Mouse (Mus musculus) T-helper 1 cell (primary cell): ENCODE results near the gene Ccer2.

Source experiments
- in situ Hi-C: fragments of 300-600 bp; cut with MboI, MseI; formaldehyde crosslinking; loops from one replicate; pipeline ENCODE4 v1.15.1; 2025; ENCODE audit warnings: high pct_unique_total_duplicates

The Ccer2 gene

DNA sequence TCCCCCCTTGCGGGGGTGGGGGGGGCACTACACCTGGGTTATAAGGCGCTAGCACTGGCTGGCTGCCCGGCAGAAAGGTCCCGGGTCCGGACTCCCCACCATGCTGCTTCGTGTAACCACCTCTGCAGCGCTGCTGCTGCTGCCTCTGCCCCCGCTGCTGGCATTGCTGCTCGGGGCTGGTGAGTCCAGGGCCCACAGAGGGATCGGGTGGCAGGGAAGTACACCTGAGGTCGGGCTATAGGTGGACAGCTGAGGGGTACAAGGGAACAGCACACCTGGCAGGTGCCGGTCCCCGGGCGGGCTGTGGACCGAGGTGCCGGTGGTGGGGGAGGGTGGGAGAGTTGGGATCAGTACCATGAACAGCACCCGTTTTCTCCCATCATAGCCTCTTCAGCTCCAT lies at the start of gene Ccer2:
TSS of gene Ccer2 (plus strand) at position 96 of the 400 bp plus-strand sequence.
- in situ Hi-C loops, result no loop called here

DNA sequence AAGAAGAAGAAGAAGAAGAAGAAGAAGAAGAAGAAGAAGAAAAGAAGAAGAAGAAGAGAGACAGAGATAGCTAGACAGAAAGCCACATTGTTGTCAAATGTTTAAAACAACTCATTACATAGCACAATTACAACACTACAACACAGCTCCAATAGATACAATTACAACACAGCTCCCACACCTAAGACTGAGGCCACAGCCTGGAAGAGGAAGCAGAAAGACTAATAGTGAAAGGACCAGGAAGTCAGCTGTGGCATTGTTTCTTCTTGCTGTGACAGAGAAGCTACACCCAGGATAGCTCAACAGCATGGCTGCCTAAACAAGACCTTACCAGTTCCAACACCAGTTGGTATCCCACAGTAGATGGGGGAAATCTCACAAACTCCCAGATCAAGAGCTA lies 46.5 kb upstream of the Ccer2 start:
- in situ Hi-C loops, result no loop called here

DNA sequence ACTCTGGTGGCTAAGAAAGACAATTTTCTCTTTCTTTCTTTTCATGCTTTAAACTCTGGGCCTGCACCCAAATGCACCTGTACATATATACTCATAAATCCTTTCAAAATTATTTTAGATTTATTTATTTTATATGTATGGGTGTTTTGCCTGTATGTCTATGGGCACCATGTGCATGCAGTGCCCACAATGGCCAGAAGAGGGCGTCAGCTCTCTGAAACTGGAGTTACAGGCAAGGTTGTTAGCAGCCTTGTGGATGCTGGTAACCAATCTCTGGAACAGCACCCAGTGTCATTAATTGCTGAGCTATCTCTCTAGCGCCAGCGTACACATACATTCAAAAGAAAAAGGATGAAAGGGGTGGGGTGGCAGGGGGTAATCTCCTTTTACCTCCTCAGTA lies 45.0 kb upstream of the Ccer2 start:
- in situ Hi-C loops, result no loop called here

DNA sequence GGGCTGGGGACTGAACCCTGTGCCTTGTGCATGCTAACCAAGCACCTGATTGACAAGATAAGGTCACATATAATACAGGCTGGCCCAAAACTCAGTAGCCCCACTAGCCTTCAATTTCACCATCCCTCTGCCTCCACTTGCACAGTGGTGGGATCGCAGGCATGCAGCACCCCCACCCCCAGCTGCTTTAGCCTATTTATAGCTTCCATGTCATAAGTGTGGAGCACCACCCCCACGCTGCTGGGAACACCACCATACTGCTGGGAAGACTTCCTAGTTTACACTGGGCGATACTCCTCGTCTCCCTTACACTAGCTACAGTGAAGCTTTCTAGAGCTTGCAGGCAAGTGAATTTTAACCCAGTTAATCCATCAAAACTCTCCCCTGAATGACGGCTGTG lies 41.3 kb upstream of the Ccer2 start:
- in situ Hi-C loops, result no loop called here

DNA sequence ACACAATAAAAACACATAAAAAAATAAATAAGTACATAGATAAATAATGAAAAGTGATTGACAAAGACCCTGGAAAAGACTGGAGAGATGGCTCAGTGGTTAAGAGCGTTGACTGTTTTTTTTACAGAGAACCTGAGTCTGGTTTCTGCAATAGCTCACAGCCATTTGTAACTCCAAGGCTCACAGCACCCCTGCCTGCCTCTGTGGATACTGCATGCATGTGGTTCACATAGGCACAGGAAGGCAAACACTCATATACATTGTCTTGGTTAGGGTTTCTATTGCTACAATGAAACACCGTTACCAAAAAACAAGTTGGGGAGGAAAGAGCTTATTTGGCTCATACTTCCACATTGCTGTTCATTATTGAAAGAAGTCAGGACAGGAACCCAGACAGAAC lies 40.4 kb upstream of the Ccer2 start:
- in situ Hi-C loops, result no loop called here

DNA sequence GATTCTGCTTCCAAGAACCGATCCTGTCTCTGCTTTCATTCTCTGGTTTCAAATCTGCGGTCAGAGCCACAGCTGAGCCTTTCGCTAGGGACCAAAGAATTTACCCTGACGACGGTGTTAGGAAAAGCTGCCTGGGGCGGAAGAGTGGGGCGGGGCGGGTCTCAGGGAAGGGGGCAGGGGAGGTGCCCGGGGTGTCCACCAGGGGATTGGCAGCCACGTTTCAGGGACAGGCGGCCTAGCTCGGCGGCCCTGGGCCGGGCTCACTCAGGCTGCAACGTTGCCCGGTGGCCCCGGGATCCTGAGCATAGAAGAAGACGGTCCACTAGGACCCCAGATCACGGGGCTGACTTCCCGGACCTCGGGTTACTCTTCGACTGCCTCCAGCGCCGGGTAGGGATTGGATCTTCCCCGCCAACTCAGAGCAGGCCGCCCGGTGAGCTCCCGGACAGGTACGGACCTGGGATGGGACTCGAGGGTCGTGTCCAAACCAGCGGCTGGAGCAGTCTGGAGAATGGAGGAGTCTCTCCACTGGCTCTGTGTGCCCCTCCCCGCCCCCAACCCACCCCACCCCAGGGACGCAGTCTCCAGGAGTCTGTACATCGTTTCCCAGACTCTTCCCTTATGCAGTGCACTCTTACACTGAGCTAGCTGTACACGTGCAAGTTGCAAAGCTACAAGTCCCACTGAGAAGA lies 39.2 kb upstream of the Ccer2 start, which contains the start of gene Fbxo17:
TSS of gene Fbxo17 (plus strand) at position 215 of the 692 bp plus-strand sequence.
- in situ Hi-C loops, result no loop called here

DNA sequence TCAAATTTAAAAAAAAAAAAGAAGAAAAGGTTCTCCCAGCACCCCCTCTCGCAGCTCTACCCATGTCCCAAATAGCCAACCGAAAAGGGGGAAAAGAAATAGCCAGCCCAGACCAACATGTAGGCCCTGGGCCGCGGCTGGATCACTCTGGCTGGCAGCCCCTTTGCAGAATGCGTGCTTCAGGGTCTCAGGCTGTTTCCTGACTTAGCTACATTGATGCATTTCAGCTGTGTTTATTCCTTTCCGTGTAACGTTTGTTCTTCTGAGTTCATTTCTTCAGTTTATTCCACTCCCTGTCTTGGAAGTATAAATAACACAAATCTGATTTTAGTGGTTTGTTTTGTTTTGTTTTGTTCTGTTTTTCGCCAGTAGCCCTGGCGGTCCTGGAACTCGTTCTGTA lies 38.2 kb upstream of the Ccer2 start:
- in situ Hi-C loops, result no loop called here

DNA sequence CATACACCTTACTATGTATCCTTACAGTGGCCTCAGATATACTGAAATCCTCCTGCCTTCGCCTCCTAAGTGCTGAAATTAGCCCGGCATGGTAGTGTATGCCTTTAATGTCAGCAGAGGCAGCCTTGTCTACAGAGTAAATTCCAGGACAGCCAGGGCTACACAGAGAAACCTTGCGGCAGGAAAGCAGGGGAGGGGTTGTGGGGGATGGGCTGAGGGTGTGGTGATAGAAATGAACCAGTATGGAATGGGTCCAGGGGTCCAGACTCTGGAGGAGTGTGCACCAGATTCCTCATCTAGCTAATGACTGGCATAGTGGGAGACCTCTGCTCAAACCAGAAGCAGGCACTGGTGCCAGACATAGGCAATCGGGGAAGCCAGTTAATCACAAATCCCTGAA lies 36.8 kb upstream of the Ccer2 start:
- in situ Hi-C loops, result no loop called here

DNA sequence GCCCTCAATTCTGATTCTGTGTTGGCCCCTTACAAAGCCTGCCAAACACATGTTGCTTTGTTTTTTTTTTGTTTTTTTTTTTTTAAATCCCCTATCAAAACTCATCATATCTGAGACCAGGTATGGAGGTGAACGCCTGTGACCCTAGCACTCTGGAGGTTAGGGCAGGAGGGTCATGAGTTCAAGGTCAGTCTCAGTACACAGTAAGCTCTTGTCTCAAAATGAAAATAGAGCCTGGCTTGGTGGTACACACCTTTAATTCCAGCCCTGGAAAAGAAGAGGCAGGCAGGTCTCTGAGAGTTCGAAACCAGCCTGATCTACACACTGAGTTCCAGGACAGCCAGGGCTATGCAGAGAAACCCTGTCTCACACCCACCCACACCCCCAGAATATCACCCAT lies 36.3 kb upstream of the Ccer2 start:
- in situ Hi-C loops, result no loop called here

DNA sequence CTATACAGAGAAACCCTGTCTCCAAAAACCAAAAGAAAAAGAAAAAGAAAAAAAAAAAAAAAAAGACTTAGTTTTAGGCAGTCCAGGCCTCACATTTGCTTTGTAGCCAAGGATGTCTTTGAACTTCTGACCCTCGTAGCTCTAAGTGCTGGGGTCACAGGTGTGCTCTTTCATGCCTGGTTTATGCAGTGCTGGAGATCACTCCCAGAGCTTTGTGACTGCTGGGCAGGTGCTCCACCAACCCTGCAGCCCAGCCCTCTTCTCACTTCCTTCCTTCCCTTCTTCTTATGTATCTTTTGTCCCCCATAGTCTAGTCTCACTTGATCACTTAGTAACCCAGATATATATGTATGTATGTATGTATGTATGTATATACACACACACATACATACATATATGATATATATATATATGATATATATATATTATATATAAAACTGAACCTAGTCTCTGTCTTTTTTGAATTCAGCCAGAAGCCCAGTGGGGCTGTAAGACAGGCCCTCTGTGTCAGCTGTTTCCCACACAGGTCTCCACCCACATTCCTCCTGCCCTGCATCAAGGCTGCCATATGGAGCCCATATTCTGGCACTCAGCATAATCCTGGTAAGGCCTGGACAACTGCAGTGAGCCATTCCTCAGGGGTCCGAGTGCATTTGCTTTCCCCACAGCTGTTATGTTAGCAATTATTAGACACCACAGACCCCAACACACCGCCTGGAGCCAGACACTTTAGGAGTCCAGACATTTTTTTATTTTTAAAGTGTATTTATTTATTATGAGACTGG lies 35.0 kb upstream of the Ccer2 start:
- in situ Hi-C loops, result no loop called here

DNA sequence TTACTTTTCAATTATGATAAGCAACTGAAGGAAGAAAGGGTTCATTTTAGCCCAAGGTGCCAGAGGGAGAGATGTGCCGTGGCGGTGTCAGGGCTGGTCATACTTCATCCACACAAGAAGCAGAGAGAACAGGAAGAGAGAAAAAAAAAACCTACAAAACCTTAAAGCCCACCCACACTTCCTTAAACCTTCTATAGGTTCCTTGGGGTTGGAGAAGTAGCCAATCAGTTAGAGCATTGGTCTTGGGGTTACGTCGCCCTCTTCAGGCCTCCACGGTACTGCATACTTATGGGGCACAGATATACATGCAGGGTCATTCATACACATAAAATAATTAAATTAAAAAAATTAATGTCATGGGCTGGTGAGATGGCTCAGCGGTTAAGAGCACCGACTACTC lies 33.9 kb upstream of the Ccer2 start:
- in situ Hi-C loops, result no loop called here

DNA sequence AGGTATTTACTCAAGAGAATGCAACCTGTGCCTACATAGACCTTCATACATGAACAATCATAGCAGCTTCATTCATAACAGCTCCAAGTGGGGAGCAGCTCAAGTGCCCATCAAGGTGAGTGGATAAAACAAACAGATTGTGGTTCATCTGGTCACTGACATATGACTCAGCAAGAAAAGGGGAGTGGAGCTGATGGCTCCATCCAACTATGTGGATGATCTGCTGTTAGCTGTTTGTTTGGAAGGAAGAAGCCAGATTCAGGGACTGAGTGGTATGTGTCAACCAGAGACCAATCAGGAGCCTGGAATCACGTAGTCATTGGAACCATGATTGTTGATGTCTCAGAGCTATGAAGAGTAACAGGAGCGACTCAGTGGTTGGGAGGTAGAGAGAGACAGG lies 31.4 kb upstream of the Ccer2 start:
- in situ Hi-C loops, result loop anchor here (5.0 kb wide), 1 partner anchor 117 kb away; no protein-coding TSS in a partner anchor

DNA sequence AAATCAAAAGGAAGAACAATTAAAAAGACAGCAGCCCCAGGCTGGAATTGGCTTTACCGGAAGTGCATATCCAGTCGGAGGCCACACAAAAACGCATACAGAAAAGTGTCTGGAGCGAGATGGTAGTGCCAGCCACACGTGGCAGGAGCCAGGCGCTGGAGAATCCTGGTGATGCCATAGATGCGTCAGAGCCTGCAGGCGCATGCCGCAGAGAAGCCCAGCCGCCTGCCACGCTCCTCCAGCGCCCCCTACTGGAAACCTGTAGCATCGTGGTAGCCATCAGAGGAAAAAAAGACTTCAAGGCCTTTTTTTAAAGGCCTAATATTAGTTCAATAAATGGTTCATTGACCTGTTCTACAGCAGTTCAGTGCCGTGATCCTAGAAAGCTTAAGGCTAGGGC lies 29.4 kb upstream of the Ccer2 start:
- in situ Hi-C loops, result loop anchor here (5.0 kb wide), 1 partner anchor 119 kb away; no protein-coding TSS in a partner anchor

DNA sequence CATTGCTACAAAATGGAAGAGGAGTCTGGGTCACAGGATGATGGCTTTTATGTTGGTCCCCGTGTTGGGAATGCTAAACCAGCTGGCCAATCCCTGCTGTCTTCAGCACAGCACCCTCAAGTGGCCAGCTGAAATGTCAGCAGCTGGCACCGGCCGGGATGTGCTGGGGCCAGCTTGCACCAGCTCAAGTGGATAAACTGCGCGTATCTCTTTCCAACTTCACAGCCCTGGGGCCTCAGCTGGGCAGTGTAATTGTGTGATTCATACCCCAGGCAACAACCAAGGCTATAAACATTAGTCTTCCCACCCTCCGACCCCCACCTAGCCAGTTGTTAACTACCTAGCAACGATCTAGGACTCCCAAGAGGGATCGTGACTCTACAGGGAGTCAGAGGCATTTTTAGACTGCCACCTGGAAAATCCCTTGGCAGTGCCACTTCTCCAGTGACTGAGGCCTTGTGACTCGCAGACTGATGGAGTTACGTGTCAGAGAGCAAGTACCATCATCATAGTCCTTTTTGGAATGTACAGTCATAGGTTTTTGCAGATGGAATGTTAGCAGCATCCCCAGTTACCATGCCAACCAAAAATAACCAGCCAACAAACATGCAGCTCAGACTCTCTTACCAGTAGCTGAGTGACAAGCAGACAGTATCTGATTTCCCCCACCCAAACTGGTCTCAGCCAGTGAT lies 28.2 kb upstream of the Ccer2 start:
- in situ Hi-C loops, result loop anchor here (5.0 kb wide), 1 partner anchor 120 kb away; no protein-coding TSS in a partner anchor

DNA sequence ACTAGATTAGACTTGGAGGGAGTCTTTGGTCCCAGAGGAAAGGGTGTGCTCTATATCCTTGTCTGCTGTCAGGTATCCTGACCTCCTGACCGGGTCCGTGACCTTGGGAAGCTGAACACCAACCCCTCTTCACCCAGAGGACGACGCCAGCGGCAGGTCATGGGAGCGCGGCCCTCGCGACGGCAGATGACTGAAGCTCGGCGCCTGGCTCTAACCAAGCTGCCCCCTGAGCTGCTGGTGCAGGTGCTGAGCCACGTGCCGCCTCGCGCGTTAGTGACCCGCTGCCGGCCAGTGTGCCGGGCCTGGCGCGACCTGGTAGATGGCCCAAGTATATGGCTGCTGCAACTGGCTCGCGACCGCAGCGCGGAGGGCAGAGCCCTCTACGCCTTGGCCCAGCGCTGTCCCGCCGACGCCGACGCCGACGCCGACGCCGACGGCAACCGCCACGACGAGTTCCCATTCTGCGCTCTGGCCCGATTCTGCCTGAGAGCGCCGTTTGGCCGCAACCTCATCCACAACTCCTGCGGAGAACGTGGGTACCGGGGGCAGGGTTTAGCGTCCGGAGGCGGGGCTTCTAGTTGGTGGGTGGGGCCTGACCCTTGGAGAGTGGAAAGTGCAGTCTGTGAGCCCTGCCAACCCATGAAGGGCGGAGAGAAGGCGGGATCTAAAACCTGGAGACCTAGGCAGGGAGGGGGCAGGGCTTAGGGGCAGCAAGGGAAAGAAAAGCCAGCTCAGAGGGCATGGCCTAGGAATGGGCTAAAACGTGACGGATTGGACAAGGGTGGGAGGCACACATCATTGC lies 23.4 kb upstream of the Ccer2 start:
- in situ Hi-C loops, result no loop called here

DNA sequence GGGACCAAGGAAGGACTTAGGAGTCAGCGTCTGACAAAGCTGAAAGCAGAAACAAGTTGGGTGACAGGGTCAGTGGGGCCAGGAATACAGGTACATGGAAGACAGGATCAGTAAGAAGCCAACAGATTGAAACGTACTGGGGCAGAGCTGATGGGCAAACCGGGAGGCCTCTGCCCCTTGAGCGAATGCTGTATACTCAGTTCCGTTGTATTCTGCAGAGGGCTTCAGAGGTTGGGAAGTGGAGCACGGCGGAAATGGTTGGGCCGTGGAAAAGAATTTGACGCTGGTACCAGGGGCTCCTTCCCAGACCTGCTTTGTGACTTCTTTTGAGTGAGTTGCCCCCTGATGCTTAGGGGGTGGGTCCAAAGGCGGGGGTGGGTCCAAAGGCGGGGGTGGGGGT lies 22.8 kb upstream of the Ccer2 start:
- in situ Hi-C loops, result no loop called here

DNA sequence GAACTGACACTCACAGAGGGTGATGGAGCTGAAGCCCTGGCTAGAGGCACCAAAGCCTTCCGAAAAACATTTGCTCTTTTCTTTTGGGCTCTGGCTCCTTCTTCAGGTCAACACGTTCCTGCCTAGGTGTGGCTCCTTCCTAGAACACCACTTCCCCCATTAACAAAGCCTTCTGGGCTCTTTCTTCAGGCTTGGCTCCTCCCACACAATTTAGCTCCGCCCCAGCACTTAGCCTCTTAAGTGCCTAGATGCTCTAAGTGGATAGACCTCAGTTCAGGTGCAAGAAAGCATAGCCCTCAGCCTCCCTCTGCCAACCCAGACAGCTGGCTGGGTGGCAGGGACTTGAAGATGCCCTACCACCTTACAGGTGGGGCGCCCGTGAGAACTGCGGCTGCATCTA lies 20.3 kb upstream of the Ccer2 start:
- in situ Hi-C loops, result no loop called here

DNA sequence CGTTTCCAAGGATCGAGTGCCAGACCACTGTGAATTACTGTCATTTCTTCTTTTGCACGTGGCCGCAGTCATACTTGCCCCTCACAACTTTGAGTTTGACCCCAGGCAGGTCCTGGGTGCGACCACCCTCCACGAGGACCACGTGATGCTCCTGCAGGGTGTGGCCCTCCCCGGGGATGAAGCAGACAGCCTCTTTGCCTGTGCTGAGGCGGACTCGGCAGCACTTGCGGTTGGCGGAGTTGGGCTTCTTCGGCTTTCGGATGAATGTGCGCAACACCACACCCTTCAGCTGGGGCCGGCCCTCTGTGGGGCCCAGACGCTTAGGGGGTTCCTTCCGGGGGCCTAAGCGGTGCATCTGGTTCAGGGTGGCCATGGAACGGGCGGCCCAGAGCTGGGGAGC lies 16.1 kb upstream of the Ccer2 start:
- in situ Hi-C loops, result no loop called here

DNA sequence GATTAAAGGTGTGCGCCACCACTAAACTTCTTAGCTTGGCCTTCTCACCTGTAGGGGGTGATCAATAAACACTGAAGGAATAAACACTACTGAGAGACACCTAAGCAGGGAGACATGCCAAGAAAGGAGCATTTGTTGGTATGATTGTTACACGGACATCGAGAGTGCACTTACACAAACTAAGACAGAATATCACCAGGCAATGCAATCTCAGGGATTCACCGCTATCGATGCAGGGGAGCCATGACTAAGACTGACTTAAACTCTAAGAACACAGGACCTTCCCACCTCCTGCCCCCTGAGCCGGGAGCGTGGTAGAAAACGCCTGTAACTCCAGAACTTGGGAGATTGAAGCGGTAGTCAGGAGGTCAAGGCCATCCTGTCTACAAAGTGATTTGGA lies 15.0 kb upstream of the Ccer2 start:
- in situ Hi-C loops, result no loop called here

DNA sequence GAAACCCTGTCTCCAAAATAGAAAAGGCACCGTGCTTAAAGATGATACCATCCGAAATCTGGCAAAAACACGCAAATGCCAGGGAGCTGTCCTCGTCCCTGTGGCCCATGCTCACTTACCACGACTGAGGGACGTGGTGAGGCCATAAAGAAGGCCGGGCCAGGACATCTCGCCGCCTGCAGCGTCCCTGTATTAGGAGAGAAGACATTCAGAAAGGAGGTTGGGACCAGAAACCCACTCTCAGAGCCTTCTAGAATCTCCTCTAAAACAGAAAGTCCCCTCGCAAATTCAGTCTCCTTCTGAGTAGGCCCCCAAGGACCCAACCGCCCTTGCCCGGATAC lies 14.6 kb upstream of the Ccer2 start:
- in situ Hi-C loops, result no loop called here

DNA sequence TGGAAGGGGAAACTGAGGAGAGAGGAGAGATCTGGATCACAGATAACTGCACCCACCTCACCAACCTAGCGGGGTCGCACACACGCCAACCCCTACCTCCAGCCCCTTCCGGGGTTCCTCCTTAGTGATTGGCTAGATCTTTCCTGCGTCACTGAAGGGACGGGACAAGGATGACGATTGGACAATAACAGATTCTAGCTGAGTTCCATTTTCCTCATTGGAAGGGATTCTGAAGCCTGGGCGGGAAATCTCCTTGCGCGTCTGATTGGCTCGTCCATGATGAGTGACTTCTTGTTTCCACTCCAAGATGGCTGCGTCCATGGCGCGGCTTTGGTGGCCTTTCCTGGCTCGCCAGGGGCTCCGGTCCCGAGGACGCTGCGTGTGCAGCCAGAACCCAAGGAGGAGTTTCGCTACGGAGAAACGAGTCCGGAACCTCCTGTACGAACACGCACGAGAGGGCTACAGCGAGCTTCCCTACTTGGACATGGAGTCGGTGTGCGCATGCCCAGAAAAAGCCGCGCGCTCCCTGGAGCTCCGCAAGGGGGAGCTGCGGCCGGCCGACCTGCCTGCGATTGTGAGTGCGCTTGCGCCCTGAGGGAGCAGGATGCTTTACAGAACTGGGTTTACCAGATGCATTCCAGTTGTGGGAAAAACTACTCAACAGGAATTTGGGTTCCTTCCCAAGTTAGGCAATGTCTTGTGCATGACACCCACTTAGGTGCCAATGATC lies 14.1 kb upstream of the Ccer2 start, which contains the start of the genes Mrps12 and Sars2:
TSS of gene Mrps12 (minus strand) at position 112 of the 730 bp plus-strand sequence.
TSS of gene Sars2 (plus strand) at position 284 of the 730 bp plus-strand sequence.
- in situ Hi-C loops, result no loop called here
